In genomic region chr11:67652194-67652892, GRCm38 (mm10) we compare ENCODE assay signal across 8 mouse cellular contexts. TPM values are rescaled to one million over a fixed set of nuclear protein-coding genes. Genes with fewer than 3 reads are reported as not detected.
DNase-seq lines count a peak whose midpoint lies in the region; ATAC-seq and TF ChIP-seq lines count a peak whose summit lies in the region.

No protein-coding gene starts in this region.

- H3K4me2 ChIP-seq in intestine, embryonic 14.5 days (ENCODE audit: low read length) = no peak overlapping the region
- H3K4me2 ChIP-seq in intestine, embryonic 15.5 days (replicated peaks) = no peak overlapping the region
- H3K4me2 ChIP-seq in CH12.LX (ENCODE audit: insufficient read depth, low read depth, poor library complexity, severe bottlenecking) = no peak overlapping the region
- peak overlapping the region; percentile 23; the same call in 1 of the 2 replicates for H3K4me2 ChIP-seq in forebrain, postnatal 0 days (ENCODE audit: low read depth)

- WGBS in intestine, embryonic 14.5 days = 14% methylated on average over 14 of the region's 14 CpGs
- 18% methylated on average over 14 of the region's 14 CpGs for WGBS in intestine, embryonic 15.5 days
- 12% methylated on average over 14 of the region's 14 CpGs for WGBS in forebrain, postnatal 0 days

- TF ChIP-seq CTCF in CH12.LX (conservative IDR thresholded peaks at IDR 0.05 in 1 of 2, IDR thresholded peaks at IDR 0.05 in 1 of 2; ENCODE audit: low read depth in 2 of 2, low read length in 2 of 2) = peak; percentile 74 to 80
- TF ChIP-seq CTCF in forebrain, postnatal 0 days (IDR thresholded peaks at IDR 0.05; ENCODE audit: low read depth) = peak; percentile 82

- no peak overlapping the region for H3K27ac ChIP-seq in intestine, embryonic 14.5 days (ENCODE audit: low read depth)
- H3K27ac ChIP-seq in intestine, embryonic 15.5 days = no peak overlapping the region
- no peak overlapping the region for H3K27ac ChIP-seq in CH12.LX (ENCODE audit: insufficient read depth, low read depth)
- H3K27ac ChIP-seq in forebrain, postnatal 0 days (ENCODE audit: low read depth, low read length) = no peak overlapping the region; the same call in 1 of the 2 replicates

- H3K27me3 ChIP-seq in intestine, embryonic 14.5 days (replicated peaks; ENCODE audit: control insufficient read depth, insufficient read depth, low read length) = no peaks in the 10 kb centered on the region
- H3K27me3 ChIP-seq in intestine, embryonic 15.5 days (replicated peaks) = no peaks in the 10 kb centered on the region
- H3K27me3 ChIP-seq in CH12.LX (replicated peaks) = no peaks in the 10 kb centered on the region
- no peaks in the 10 kb centered on the region for H3K27me3 ChIP-seq in forebrain, postnatal 0 days (ENCODE audit: insufficient read depth, low read length)

- dilution Hi-C loops in CH12.LX (cut with MboI; ENCODE audit: extremely low pct_ligation_motif_present, extremely low pct_unique_long_range_greater_than_20kb, low sequenced_read_pairs) = no loop called here

- no peaks in the 10 kb centered on the region for H3K4me1 ChIP-seq in intestine, embryonic 14.5 days (replicated peaks; ENCODE audit: control insufficient read depth, insufficient read depth, low read length)
- 0 out of 2 replicates have a peak, but pooled peaks cover 6% of the 10 kb centered on the region for H3K4me1 ChIP-seq in intestine, embryonic 15.5 days (replicated peaks)
- H3K4me1 ChIP-seq in CH12.LX (ENCODE audit: control insufficient read depth in 1 of 2, insufficient read depth in 2 of 2) = peaks cover 21 to 58% of the 10 kb centered on the region in 2 experiments
- H3K4me1 ChIP-seq in forebrain, postnatal 0 days (ENCODE audit: insufficient read depth) = peaks cover 10% of the 10 kb centered on the region; the same call in 1 of the 2 replicates

- TF ChIP-seq RAD21 in CH12.LX (IDR thresholded peaks at IDR 0.05; ENCODE audit: low read depth, low read length) = peak; percentile 46

- H3K4me3 ChIP-seq in intestine, embryonic 14.5 days (ENCODE audit: low read depth, low read length) = no peak overlapping the region
- H3K4me3 ChIP-seq in intestine, embryonic 15.5 days (replicated peaks) = no peak overlapping the region
- H3K4me3 ChIP-seq in CH12.LX (replicated peaks in 1 of 3; ENCODE audit: low read depth in 2 of 3, low read length in 2 of 3, poor library complexity in 1 of 3) = no peak overlapping the region
- H3K4me3 ChIP-seq in forebrain, postnatal 0 days (ENCODE audit: low read depth, low read length) = no peak overlapping the region

- no peaks in the 10 kb centered on the region for H3K9me3 ChIP-seq in intestine, embryonic 14.5 days (ENCODE audit: control insufficient read depth, low read length)
- no peaks in the 10 kb centered on the region for H3K9me3 ChIP-seq in intestine, embryonic 15.5 days
- no peaks in the 10 kb centered on the region for H3K9me3 ChIP-seq in CH12.LX (replicated peaks; ENCODE audit: low read length)
- H3K9me3 ChIP-seq in forebrain, postnatal 0 days (ENCODE audit: low read length) = no peaks in the 10 kb centered on the region

- no peak for TF ChIP-seq EP300 in CH12.LX (IDR thresholded peaks at IDR 0.05; ENCODE audit: low read length)

- TF ChIP-seq POLR2A in CH12.LX (IDR thresholded peaks at IDR 0.05; ENCODE audit: low read depth, low read length) = no peak

- DNase-seq in intestine, embryonic 14.5 days (ENCODE audit: low spot score) = peak; percentile 68
- peak; percentile 43 for DNase-seq in CH12.LX (ENCODE audit: extremely low read depth)
- peak; percentile 89 to 95 for DNase-seq in cerebellum, adult 18-20 months
- DNase-seq in forebrain, postnatal 0 days = peak; percentile 70
- DNase-seq in ovary, adult 18-20 months (ENCODE audit: low spot score) = no peak
- no peak for DNase-seq in B cell, adult 2 months

- no peak overlapping the region for H3K9ac ChIP-seq in intestine, embryonic 14.5 days (ENCODE audit: low read length)
- H3K9ac ChIP-seq in intestine, embryonic 15.5 days = no peak overlapping the region
- no peak overlapping the region for H3K9ac ChIP-seq in CH12.LX (ENCODE audit: insufficient read depth, low read depth)
- no peak overlapping the region for H3K9ac ChIP-seq in forebrain, postnatal 0 days

- H3K79me2 ChIP-seq in CH12.LX (replicated peaks; ENCODE audit: control insufficient read depth, extremely low read depth, insufficient read depth, poor library complexity, severe bottlenecking) = no peaks in the 10 kb centered on the region

- in situ Hi-C loops in CH12.LX (cut with MboI; ENCODE audit: low pct_ligation_motif_present, low pct_unique_long_range_greater_than_20kb, low sequenced_read_pairs) = no loop called here

- H3K36me3 ChIP-seq in intestine, embryonic 14.5 days (ENCODE audit: control insufficient read depth, insufficient read depth, low read length) = no peaks in the 10 kb centered on the region
- no peaks in the 10 kb centered on the region for H3K36me3 ChIP-seq in intestine, embryonic 15.5 days
- H3K36me3 ChIP-seq in CH12.LX (replicated peaks in 1 of 2; ENCODE audit: control insufficient read depth in 1 of 2, insufficient read depth in 1 of 2, low read length in 1 of 2) = peaks cover 0 to 50% of the 10 kb centered on the region in 2 experiments
- H3K36me3 ChIP-seq in forebrain, postnatal 0 days (ENCODE audit: insufficient read depth) = no peaks in the 10 kb centered on the region; the same call in 1 of the 2 replicates

- ATAC-seq in intestine, embryonic 14.5 days (replicated peaks; ENCODE audit: low FRiP score, low TSS enrichment, low read depth) = no peak
- no peak for ATAC-seq in intestine, embryonic 15.5 days
- ATAC-seq in forebrain, postnatal 0 days = peak; percentile 34; the same call in 1 of the 2 replicates
- 0 out of 2 replicates have a peak, but pooled peaks have one; percentile 25 for ATAC-seq in megakaryocyte, adult 5-6 weeks (ENCODE audit: poor library complexity, severe bottlenecking)

TF ChIP-seq in CH12.LX, 34 proteins besides CTCF, POLR2A, EP300 and RAD21:
- TF ChIP-seq USF2 (conservative IDR thresholded peaks at IDR 0.05; ENCODE audit: low read depth, low read length) = no peak
- peak; percentile 81; the same call in 1 of the 2 replicates for TF ChIP-seq MYC (IDR thresholded peaks at IDR 0.05; ENCODE audit: low read depth, low read length)
- TF ChIP-seq BHLHE40 (IDR thresholded peaks at IDR 0.05; ENCODE audit: low read depth, low read length) = peak; percentile 59; the same call in 1 of the 2 replicates
- peak; percentile 80 for TF ChIP-seq SMC3 (IDR thresholded peaks at IDR 0.05; ENCODE audit: low read depth, low read length)
- TF ChIP-seq MAFK (IDR thresholded peaks at IDR 0.05; ENCODE audit: insufficient replicate concordance, low read length) = no peak
- TF ChIP-seq ZC3H11A (IDR thresholded peaks at IDR 0.05; ENCODE audit: low read depth, low read length) = peak; percentile 7; the same call in 1 of the 2 replicates
- 0 out of 2 replicates have a peak, but pooled peaks have one; percentile 20 for TF ChIP-seq NELFE (IDR thresholded peaks at IDR 0.05; ENCODE audit: low read depth, low read length)
- TF ChIP-seq IRF4 (IDR thresholded peaks at IDR 0.05; ENCODE audit: low read depth, low read length) = peak; percentile 34; the same call in 1 of the 2 replicates
- TF ChIP-seq MEF2A (IDR thresholded peaks at IDR 0.05; ENCODE audit: borderline replicate concordance, low read depth, low read length) = no peak
- TF ChIP-seq ZMIZ1 (IDR thresholded peaks at IDR 0.05; ENCODE audit: low read depth, low read length) = no peak
- TF ChIP-seq JUND (conservative IDR thresholded peaks at IDR 0.05; ENCODE audit: low read depth, low read length) = no peak
- TF ChIP-seq MAX (IDR thresholded peaks at IDR 0.05; ENCODE audit: low read length) = peak; percentile 76
- TF ChIP-seq NRF1 (IDR thresholded peaks at IDR 0.05; ENCODE audit: low read depth, low read length) = no peak

RNA-seq across cellular contexts. Expression of gene Rcvrn, which starts 42.8 kb away (rescaled TPM):
- polyA plus RNA-seq in intestine, embryonic 14.5 days (2014; fragmentation: Nextera tagmentation; extraction: Ambion mirVana) = not detected in 2 replicates
- not detected in 2 replicates for polyA plus RNA-seq in intestine, embryonic 15.5 days (2015; fragmentation: Nextera tagmentation; extraction: Ambion mirVana)
- total RNA-seq in CH12.LX (2012; rRNA removed) (not detected in 2 replicates), CH12.LX (2014; rRNA removed) (not detected in 2 replicates)
- polyA plus RNA-seq in CH12.LX (2012; ENCODE audit: insufficient read length, low read depth) = not detected in 2 replicates
- 1.00 TPM in 1 of 2 replicates, not detected in the other for total RNA-seq in forebrain, postnatal 0 days (2014; rRNA removed)
- 0.14 TPM in 1 of 2 replicates, not detected in the other for polyA plus RNA-seq in forebrain, postnatal 0 days (2015; fragmentation: Nextera tagmentation; extraction: Ambion mirVana)
- 0.21 TPM in 1 of 2 replicates, not detected in the other for total RNA-seq in megakaryocyte, adult 5-6 weeks (2015)
- total RNA-seq in megakaryocyte, adult 5-6 weeks (2017) = not detected in 2 replicates

Comparison
In these comparisons a context has a peak if more than half of its experiments do, and no peak if none do; other contexts are left out.
1. ATAC-seq: peak in forebrain, postnatal 0 days (single experiment) and megakaryocyte, adult 5-6 weeks (single experiment); none in intestine, embryonic 14.5 days (single experiment) and intestine, embryonic 15.5 days (single experiment).
2. DNase-seq: peak in intestine, embryonic 14.5 days (single experiment), CH12.LX (single experiment), cerebellum, adult 18-20 months (2 of 2) and forebrain, postnatal 0 days (single experiment); none in ovary, adult 18-20 months (single experiment) and B cell, adult 2 months (0 of 2).